Mouse (Mus musculus) E14TG2a.4 (cell line): Measurements from ENCODE around the gene Phc1.

ENCODE experiments used
- CTCF ChIP-seq: conservative IDR thresholded peaks from 2 replicates; pipeline ENCODE4 v1.5.1; 2014; ENCODE audit warnings: low read length
- NANOG ChIP-seq: IDR thresholded peaks from 2 replicates; pipeline ENCODE4 v1.6.1; 2014; ENCODE audit warnings: borderline replicate concordance, low read length, mixed read lengths
- POU5F1 ChIP-seq: IDR thresholded peaks from 2 replicates; pipeline ENCODE4 v1.6.1; 2014; ENCODE audit warnings: low read length, borderline replicate concordance

DNA sequence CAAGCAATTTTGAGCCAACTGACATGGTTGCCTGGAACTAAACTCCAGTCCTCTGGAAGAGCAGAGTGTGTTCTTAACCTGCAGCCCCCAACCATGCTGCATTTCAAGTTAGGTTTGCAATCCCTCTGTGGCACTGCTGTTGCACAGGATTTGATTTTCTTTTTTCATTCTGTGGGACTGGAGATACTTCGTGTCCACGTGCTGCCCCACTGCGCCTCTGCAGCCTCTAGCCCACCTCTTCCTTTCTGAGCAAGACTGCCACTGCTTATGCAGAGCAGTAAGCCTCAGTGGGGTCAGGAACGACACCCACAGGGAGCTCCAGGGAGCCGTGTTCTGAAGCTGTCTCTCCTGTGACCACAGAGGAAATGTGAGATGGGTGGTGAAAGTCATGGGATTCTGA is 45.4 kb upstream of the Phc1 start:
- TF ChIP-seq CTCF: no peak
- TF ChIP-seq NANOG: no peak
- no peak for TF ChIP-seq POU5F1
